Mouse (Mus musculus) fibroblast of lung, adult 2 months (primary cell): Measurements from ENCODE around the gene Maoa.

ENCODE experiments used
- DNase-seq: peaks from one replicate; pipeline ENCODE4 v3.0.0-alpha.2; 2011; ENCODE audit warnings: low read depth

Maoa gene

GRCm38 (mm10) chrX:16619034-16619929, at the start of gene Maoa:
Maoa (plus strand) TSS chrX:16619698.
- peak; percentile 44 for DNase-seq

- peak; percentile 77 for DNase-seq
Measured at GRCm38 (mm10) chrX:16618225-16619033, 1.1 kb upstream of the Maoa start.

GRCm38 (mm10) chrX:16656511-16656910, 37.0 kb downstream of the Maoa start:
- DNase-seq = no peak

GRCm38 (mm10) chrX:16706094-16706493, 86.6 kb downstream of the Maoa start:
- no peak for DNase-seq

GRCm38 (mm10) chrX:16714033-16714432, 94.5 kb downstream of the Maoa start:
- no peak for DNase-seq
